ENCODE assay signal across 8 mouse cellular contexts in the genomic region with DNA sequence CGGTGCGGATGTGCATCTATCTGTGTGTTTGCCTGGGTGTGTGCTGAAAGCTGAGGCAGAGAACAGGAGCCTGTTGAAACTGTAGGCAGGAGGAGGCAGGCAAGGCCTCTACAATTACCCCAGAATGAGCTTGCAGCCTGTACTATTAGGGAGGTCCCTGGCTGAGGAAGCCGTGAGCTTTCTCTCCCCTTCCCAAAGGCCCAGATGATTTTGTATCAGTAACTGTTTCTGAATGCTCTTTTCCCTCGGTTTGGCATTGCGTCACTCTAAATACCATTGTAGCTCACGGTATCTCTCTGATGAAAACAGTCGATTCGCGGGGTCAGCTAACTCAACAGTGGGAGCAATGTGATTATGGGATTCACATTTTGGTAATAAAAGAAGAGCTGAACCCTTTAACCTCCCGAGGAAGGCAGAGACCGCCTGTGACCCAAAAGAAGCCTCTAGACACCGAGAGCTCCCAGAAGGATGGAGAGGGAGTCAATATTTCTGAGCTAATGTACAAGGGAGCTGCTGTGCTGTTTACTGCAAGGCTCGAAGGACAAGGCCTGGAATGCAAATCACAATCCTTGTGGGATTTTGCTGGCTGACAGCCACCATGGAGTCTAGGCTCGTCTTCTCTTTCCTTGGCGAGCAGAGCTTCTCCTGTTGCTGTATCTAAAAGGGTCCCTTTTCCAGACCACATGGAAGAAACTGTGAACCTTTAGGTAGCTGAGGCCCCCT.
A peak's percentile ranks its signal among the peaks of the same experiment; 100 is the strongest.
DNase-seq lines count a peak whose midpoint lies in the region; ATAC-seq lines count a peak whose summit lies in the region.
"Had no signal": no experiment of that assay in that cellular context is flagged by ENCODE, and none has a peak within 500 bp of the region (broad histone marks: within the 10 kb centered on the region; RNA-seq: fewer than 3 reads in every experiment).

No protein-coding gene starts in this region.

- no peak overlapping the region for H3K4me3 ChIP-seq in lung, embryonic 16.5 days (ENCODE audit: low read length)
- H3K4me3 ChIP-seq in embryonic facial prominence, embryonic 14.5 days (ENCODE audit: low read depth, low read length): no peak overlapping the region
- H3K4me3 ChIP-seq: liver, embryonic 13.5 days had no signal

- no peaks in the 10 kb centered on the region for H3K27me3 ChIP-seq in lung, embryonic 16.5 days (ENCODE audit: control insufficient read depth, insufficient read depth, low read depth, low read length)
- H3K27me3 ChIP-seq in embryonic facial prominence, embryonic 14.5 days (replicated peaks; ENCODE audit: control insufficient read depth, insufficient read depth, low read length): no peaks in the 10 kb centered on the region
- H3K27me3 ChIP-seq: liver, embryonic 13.5 days had no signal

- no peaks in the 10 kb centered on the region for H3K36me3 ChIP-seq in lung, embryonic 16.5 days (ENCODE audit: control insufficient read depth, insufficient read depth, low read length)
- no peaks in the 10 kb centered on the region for H3K36me3 ChIP-seq in embryonic facial prominence, embryonic 14.5 days (ENCODE audit: control insufficient read depth, insufficient read depth, low read length)
- H3K36me3 ChIP-seq: liver, embryonic 13.5 days had no signal

- 0 out of 2 replicates have a peak overlapping the region, but pooled peaks have one; percentile 38 for H3K27ac ChIP-seq in lung, embryonic 16.5 days (ENCODE audit: low read length)
- H3K27ac ChIP-seq in embryonic facial prominence, embryonic 14.5 days (replicated peaks; ENCODE audit: low read depth, low read length): peak overlapping the region; percentile 77
- H3K27ac ChIP-seq: liver, embryonic 13.5 days had no signal

- no peaks in the 10 kb centered on the region for H3K9me3 ChIP-seq in lung, embryonic 16.5 days (ENCODE audit: control insufficient read depth, low read length)
- no peaks in the 10 kb centered on the region for H3K9me3 ChIP-seq in embryonic facial prominence, embryonic 14.5 days (ENCODE audit: control insufficient read depth, low read length)
- H3K9me3 ChIP-seq: liver, embryonic 13.5 days had no signal

- WGBS in lung, embryonic 16.5 days: 56% methylated on average over 15 of the region's 15 CpGs
- 47% methylated on average over 15 of the region's 15 CpGs for WGBS in embryonic facial prominence, embryonic 14.5 days

- ATAC-seq in lung, embryonic 16.5 days (ENCODE audit: low read depth): 0 out of 2 replicates have a peak, but pooled peaks have one; percentile 40
- peak; percentile 56 for ATAC-seq in embryonic facial prominence, embryonic 14.5 days (ENCODE audit: low read depth)

- no peak overlapping the region for H3K9ac ChIP-seq in lung, embryonic 16.5 days (ENCODE audit: low read length)
- H3K9ac ChIP-seq in embryonic facial prominence, embryonic 14.5 days (ENCODE audit: low read depth, low read length): no peak overlapping the region
- H3K9ac ChIP-seq: liver, embryonic 13.5 days had no signal

- H3K4me2 ChIP-seq in lung, embryonic 16.5 days (ENCODE audit: low read depth, low read length): no peak overlapping the region
- peak overlapping the region; percentile 1; the same call in 1 of the 2 replicates for H3K4me2 ChIP-seq in embryonic facial prominence, embryonic 14.5 days (ENCODE audit: low read depth, low read length)
- H3K4me2 ChIP-seq: liver, embryonic 13.5 days had no signal

- no peak for DNase-seq in lung, postnatal 14 days
- peak; percentile 83 for DNase-seq in embryonic facial prominence, embryonic 14.5 days (ENCODE audit: low spot score)
- peak; percentile 32 to 49 for DNase-seq in heart, adult 9 months (ENCODE audit: low spot score in 2 of 2)
- peak; percentile 70 to 75 for DNase-seq in kidney, postnatal 4 days
- no peak for DNase-seq in embryo, embryonic 11 days
- DNase-seq in thymus, adult 18-20 months: no peak
- DNase-seq: liver, embryonic 13.5 days had no signal

- H3K4me1 ChIP-seq in lung, embryonic 16.5 days (replicated peaks; ENCODE audit: control insufficient read depth, insufficient read depth, low read length): peaks cover 13% of the 10 kb centered on the region
- peaks cover 38% of the 10 kb centered on the region for H3K4me1 ChIP-seq in embryonic facial prominence, embryonic 14.5 days (ENCODE audit: control insufficient read depth, insufficient read depth, low read length)

Comparison
In these comparisons a context has a peak if more than half of its experiments do, and no peak if none do; other contexts are left out.
1. DNase-seq: peak in embryonic facial prominence, embryonic 14.5 days (single experiment), heart, adult 9 months (2 of 2) and kidney, postnatal 4 days (2 of 2); none in lung, postnatal 14 days (single experiment), embryo, embryonic 11 days (single experiment) and thymus, adult 18-20 months (0 of 2).